Mouse (Mus musculus) intestine, postnatal 0 days (tissue): ENCODE measurements around the gene Kcnh3. TPM values are rescaled to one million over a fixed set of nuclear protein-coding genes. Genes with fewer than 3 reads are reported as not detected.
A peak's percentile ranks its signal among the peaks of the same experiment; 100 is the strongest.

ENCODE experiments used
- ATAC-seq: fragments of 200-750 bp; cut with Nextera tagmentation; 2 replicates; pipeline ENCODE4 v1.8.0; 2017; ENCODE audit warnings: mild to moderate bottlenecking, moderate TSS enrichment, moderate library complexity
- H3K27ac ChIP-seq: fragments of 300-500 bp; sonication (generic); 2 replicates; pipeline ENCODE4 v1.5.1; 2014; ENCODE audit warnings: mild to moderate bottlenecking, low read depth, low read length, moderate library complexity
- H3K27me3 ChIP-seq: fragments of 300-500 bp; sonication (generic); replicated peaks from 2 replicates; pipeline ENCODE4 v1.6.1; 2014; ENCODE audit warnings: low read length, mixed read lengths; ENCODE audit not compliant: control insufficient read depth, insufficient read depth
- H3K36me3 ChIP-seq: fragments of 300-500 bp; sonication (generic); 2 replicates; pipeline ENCODE4 v1.6.1; 2014; ENCODE audit warnings: mild to moderate bottlenecking, moderate library complexity; ENCODE audit not compliant: control insufficient read depth, insufficient read depth
- H3K4me1 ChIP-seq: fragments of 300-500 bp; sonication (generic); replicated peaks from 2 replicates; pipeline ENCODE4 v1.6.1; 2014; ENCODE audit warnings: antibody characterized with exemption, low read length, mixed read lengths; ENCODE audit not compliant: control insufficient read depth, insufficient read depth
- H3K4me2 ChIP-seq: fragments of 300-500 bp; sonication (generic); replicated peaks from 2 replicates; pipeline ENCODE4 v1.6.1; 2014; ENCODE audit warnings: low read depth, mild to moderate bottlenecking, moderate library complexity
- H3K4me3 ChIP-seq: fragments of 300-500 bp; sonication (generic); 2 replicates; pipeline ENCODE4 v1.5.1; 2014; ENCODE audit warnings: low read depth, low read length
- H3K9ac ChIP-seq: fragments of 300-500 bp; sonication (generic); 2 replicates; pipeline ENCODE4 v1.6.1; 2014; ENCODE audit warnings: mild to moderate bottlenecking, low read depth, low read length
- H3K9me3 ChIP-seq: fragments of 300-500 bp; sonication (generic); 2 replicates; pipeline ENCODE4 v1.6.1; 2016; ENCODE audit warnings: mixed run types; ENCODE audit not compliant: control insufficient read depth
- CTCF ChIP-seq: sonication (generic); IDR thresholded peaks from 2 replicates; pipeline ENCODE4 v1.5.1; 2016; ENCODE audit warnings: low read depth, mild to moderate bottlenecking, control low read depth, antibody characterized with exemption, moderate library complexity
- WGBS: fragments of 180-500 bp; shearing (Covaris S2); extraction: QIAGEN DNeasy Blood & Tissue Kit; methylation state at CpG from one replicate; pipeline ENCODE4 v1.1.7; 2014; 5-methylcytosine and 5-hydroxymethylcytosine counted together
- polyA plus RNA-seq: library from polyadenylated mRNA; unstranded; fragments of >200 nt; fragmentation: Nextera tagmentation; extraction: Ambion mirVana; gene quantifications from 2 replicates; pipeline ENCODE4 v1.2.1, GENCODE M21; 2015

The Kcnh3 gene
- polyA plus RNA-seq, 1 experiment from 2014 or later = 0.48 TPM

GRCm38 (mm10) chr15:99253772-99254171 is 29.1 kb downstream of the Kcnh3 start:
- no peaks in the 10 kb centered on the region for H3K27me3 ChIP-seq
- no peaks in the 10 kb centered on the region for H3K9me3 ChIP-seq
- peaks cover 9% of the 10 kb centered on the region; the same call in 1 of the 2 replicates for H3K36me3 ChIP-seq
- no peak overlapping the region for H3K4me2 ChIP-seq
- H3K4me3 ChIP-seq = no peak overlapping the region
- TF ChIP-seq CTCF = no peak
- H3K9ac ChIP-seq = no peak overlapping the region
- H3K27ac ChIP-seq = no peak overlapping the region
- no peak for ATAC-seq
- WGBS = 92% methylated on average over 6 of the region's 6 CpGs
- H3K4me1 ChIP-seq = 0 out of 2 replicates have a peak, but pooled peaks cover 7% of the 10 kb centered on the region

DNA sequence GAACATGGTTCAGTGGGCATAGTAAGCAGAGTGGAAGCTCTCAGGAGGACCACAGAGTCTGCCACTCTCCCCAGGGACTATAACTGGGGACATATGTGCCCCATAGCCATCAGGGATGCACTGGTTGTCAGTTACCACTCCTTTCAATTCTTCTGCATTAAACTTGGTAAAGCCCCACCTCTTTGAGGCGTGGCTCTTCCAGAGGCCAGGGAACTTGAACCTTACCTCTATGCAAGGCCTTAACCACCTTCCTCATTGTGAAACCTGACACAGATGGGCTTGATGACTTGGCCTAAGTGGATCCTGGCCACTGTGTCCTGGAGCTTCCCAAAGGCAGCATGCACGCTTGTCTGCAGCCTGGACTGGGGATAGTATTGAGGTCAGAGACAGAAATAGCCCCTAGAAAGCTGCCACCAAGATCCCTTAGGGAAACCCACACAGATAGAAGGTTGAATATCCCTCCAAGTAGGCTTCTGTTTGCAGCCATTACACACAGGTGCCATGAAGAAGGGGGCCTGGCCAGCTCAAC is 29.9 kb downstream of the Kcnh3 start:
- 56% methylated on average over 2 of the region's 2 CpGs for WGBS

GRCm38 (mm10) chr15:99255241-99255749 is 30.6 kb downstream of the Kcnh3 start:
- Histone ChIP-seq H3K4me3 (no peak overlapping the region), H3K9ac (no peak overlapping the region), H3K27me3 (no peaks in the 10 kb centered on the region), H3K4me1 (0 out of 2 replicates have a peak, but pooled peaks cover 7% of the 10 kb centered on the region), H3K27ac (no peak overlapping the region), H3K36me3 (no peaks in the 10 kb centered on the region), H3K4me2 (no peak overlapping the region), H3K9me3 (no peaks in the 10 kb centered on the region)
- WGBS = 85% methylated on average over 6 of the region's 6 CpGs
- TF ChIP-seq CTCF = no peak
- no peak for ATAC-seq

More for the DNA sequence above, 29.9 kb downstream of the Kcnh3 start:
- Histone ChIP-seq H3K27ac (no peak overlapping the region; the same call in 1 of the 2 replicates), H3K4me3 (no peak overlapping the region), H3K9ac (no peak overlapping the region), H3K9me3 (no peaks in the 10 kb centered on the region), H3K36me3 (peaks cover 2% of the 10 kb centered on the region; the same call in 1 of the 2 replicates), H3K4me1 (0 out of 2 replicates have a peak, but pooled peaks cover 7% of the 10 kb centered on the region), H3K4me2 (no peak overlapping the region), H3K27me3 (no peaks in the 10 kb centered on the region)
- no peak for TF ChIP-seq CTCF
- no peak for ATAC-seq

DNA sequence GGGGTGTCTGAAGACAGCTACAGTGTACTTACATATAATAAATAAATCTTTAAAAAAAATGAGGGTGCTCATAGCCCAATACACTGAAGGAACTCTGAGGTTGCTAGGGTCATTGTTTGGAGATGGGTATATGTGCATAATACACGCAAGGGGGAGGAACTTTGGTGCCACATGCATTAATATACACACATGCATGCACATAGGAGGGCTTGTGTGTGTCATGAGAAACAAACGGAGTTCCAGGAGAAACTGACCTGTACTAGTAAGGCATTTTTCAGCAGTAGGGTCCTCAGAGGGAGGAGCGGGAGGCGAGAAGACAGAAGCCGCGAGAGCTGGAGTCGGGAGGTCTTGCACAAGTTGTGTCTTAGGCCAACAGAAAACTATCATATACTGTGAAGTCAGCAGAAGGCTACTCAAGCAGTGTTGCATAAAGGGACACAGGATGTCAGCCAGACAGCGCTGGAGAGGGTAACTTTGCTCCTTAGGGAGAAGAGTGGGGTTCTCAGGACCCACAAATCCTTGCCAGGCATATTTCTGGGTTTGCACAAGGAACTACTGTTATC is 34.6 kb downstream of the Kcnh3 start:
- H3K27ac ChIP-seq = no peak overlapping the region
- H3K9me3 ChIP-seq = no peaks in the 10 kb centered on the region
- 0 out of 2 replicates have a peak, but pooled peaks cover 4% of the 10 kb centered on the region for H3K4me1 ChIP-seq
- H3K27me3 ChIP-seq = no peaks in the 10 kb centered on the region
- WGBS = 53% methylated on average over 8 of the region's 8 CpGs
- H3K4me2 ChIP-seq = peak overlapping the region; percentile 50
- ATAC-seq = peak; percentile 37; the same call in 1 of the 2 replicates
- no peak overlapping the region for H3K9ac ChIP-seq
- H3K4me3 ChIP-seq = no peak overlapping the region
- no peak for TF ChIP-seq CTCF
- no peaks in the 10 kb centered on the region for H3K36me3 ChIP-seq

GRCm38 (mm10) chr15:99259730-99260252 is 35.1 kb downstream of the Kcnh3 start:
- Histone ChIP-seq H3K9me3 (no peaks in the 10 kb centered on the region), H3K27ac (peak overlapping the region; percentile 21; the same call in 1 of the 2 replicates), H3K36me3 (no peaks in the 10 kb centered on the region), H3K9ac (no peak overlapping the region), H3K27me3 (no peaks in the 10 kb centered on the region), H3K4me3 (peak overlapping the region; percentile 15; the same call in 1 of the 2 replicates), H3K4me2 (peak overlapping the region; percentile 54), H3K4me1 (0 out of 2 replicates have a peak, but pooled peaks cover under 1% of the 10 kb centered on the region)
- no peak for TF ChIP-seq CTCF
- peak; percentile 50 for ATAC-seq
- 2% methylated on average over 10 of the region's 10 CpGs for WGBS

- H3K9me3 ChIP-seq = no peaks in the 10 kb centered on the region
- H3K4me3 ChIP-seq = no peak overlapping the region
- no peaks in the 10 kb centered on the region for H3K27me3 ChIP-seq
- no peak overlapping the region for H3K27ac ChIP-seq
- no peak for ATAC-seq
- WGBS = 46% methylated on average over 10 of the region's 10 CpGs
- no peak for TF ChIP-seq CTCF
- no peak overlapping the region for H3K4me2 ChIP-seq
- H3K9ac ChIP-seq = no peak overlapping the region
- no peaks in the 10 kb centered on the region for H3K4me1 ChIP-seq
- no peaks in the 10 kb centered on the region for H3K36me3 ChIP-seq
Observed at GRCm38 (mm10) chr15:99262702-99263101, 38.0 kb downstream of the Kcnh3 start.
